Mouse (Mus musculus) ES-CJ7 (cell line): ENCODE measurements around the gene Ciapin1.

Experiments
- DNase-seq: peaks from one replicate; pipeline ENCODE4 v3.0.0; 2011; ENCODE audit warnings: low read depth, low spot score

The Ciapin1 gene

GRCm38 (mm10) chr8:94837662-94838574 is at the start of gene Ciapin1, which contains the start of gene Coq9:
TSS of gene Ciapin1 (minus strand) at chr8:94838358.
TSS of gene Coq9 (plus strand) at chr8:94838321.
- peak; percentile 98 for DNase-seq

- no peak for DNase-seq
Measured at GRCm38 (mm10) chr8:94880742-94881141, 42.6 kb upstream of the Ciapin1 start.

- DNase-seq, result peak; percentile 52
Measured at GRCm38 (mm10) chr8:94876820-94877219, 38.7 kb upstream of the Ciapin1 start.

- peak; percentile 85 for DNase-seq
Measured at GRCm38 (mm10) chr8:94876197-94876730, 38.1 kb upstream of the Ciapin1 start, which contains the start of gene Dok4. TSS of gene Dok4 (minus strand) at chr8:94876330.

DNA sequence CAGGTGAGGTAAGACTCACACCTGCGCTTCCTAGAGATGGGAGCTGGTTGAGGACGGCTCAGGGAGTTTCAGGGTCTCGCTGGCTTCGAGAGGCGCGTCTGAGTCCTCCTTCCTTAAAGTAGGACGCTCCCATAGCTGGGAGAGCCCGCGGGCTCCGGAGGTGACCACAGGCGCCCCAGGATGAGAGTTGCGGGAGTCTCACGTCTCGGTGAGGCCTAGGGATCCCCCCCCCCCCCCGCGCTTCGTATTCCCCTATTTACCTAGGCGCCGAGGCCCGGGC is 37.7 kb upstream of the Ciapin1 start:
- no peak for DNase-seq

- DNase-seq, result no peak
Measured at GRCm38 (mm10) chr8:94875096-94875870, 37.1 kb upstream of the Ciapin1 start.

GRCm38 (mm10) chr8:94874358-94874757 is 36.2 kb upstream of the Ciapin1 start:
- DNase-seq, result peak; percentile 86

- DNase-seq, result no peak
Measured at GRCm38 (mm10) chr8:94872576-94872975, 34.4 kb upstream of the Ciapin1 start.

GRCm38 (mm10) chr8:94872156-94872555 is 34.0 kb upstream of the Ciapin1 start:
- DNase-seq, result no peak

DNA sequence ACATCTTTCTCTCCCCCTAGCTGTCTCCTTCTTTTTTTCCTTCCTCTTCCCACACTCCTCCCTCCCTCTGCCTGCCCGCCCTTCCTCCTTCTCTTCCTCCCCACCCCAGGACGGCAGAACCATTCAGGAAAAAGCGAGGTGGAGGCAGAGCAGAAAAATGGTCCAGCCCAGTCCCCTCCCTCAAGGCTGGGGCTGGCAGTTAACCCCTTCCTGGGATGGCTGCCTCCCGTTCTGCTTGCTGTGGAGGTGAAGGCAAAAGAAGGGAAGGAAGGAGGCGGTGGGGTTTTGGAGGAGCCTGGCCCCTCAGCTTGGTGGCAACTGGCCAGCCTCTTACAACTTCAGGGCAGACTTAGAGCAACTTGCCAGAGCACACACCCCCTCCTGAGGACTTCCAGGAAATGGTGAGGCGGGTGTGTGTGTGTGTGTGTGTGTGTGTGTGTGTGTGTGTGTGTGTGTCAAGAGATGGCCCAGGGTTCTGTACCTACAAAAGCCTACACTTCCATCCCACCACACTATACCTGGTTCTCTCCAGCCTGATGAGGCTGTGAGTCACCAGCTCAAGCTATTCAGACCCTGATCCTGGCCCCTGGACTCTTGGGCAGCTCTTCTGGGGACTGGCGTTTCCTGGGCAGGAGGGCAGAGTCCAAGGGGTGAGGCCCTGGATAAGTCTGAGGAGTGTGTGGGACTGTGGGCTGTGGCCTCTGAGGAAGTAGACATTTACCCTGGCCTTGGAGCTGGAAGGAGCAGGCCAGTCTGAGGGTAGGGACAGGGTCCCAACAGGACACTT is 33.1 kb upstream of the Ciapin1 start:
- DNase-seq, result peak; percentile 63

GRCm38 (mm10) chr8:94870474-94871107 is 32.4 kb upstream of the Ciapin1 start:
- no peak for DNase-seq

- DNase-seq, result no peak
Measured at GRCm38 (mm10) chr8:94870003-94870402, 31.8 kb upstream of the Ciapin1 start.

- DNase-seq, result no peak
Measured at GRCm38 (mm10) chr8:94869146-94869545, 31.0 kb upstream of the Ciapin1 start.

DNA sequence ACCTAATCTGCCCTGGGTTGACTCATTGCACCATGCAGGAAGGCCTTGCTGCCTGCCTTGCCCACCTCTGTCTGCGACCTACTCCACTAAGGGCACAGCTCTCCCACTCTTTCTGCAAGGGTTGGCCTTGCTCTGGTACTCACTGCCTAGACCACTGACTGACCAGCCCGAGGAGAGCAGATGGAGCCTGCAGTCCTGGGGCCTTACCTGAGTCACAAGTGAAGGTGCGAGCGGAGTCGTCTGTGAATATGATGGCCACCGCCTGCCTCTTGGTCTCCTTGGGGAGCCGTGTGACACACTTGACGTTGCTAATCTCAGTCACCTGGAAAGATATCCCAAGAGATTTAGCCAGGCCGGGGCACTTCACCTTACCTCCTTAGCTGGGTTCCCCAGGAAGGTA is 28.8 kb upstream of the Ciapin1 start:
- no peak for DNase-seq

GRCm38 (mm10) chr8:94865292-94865691 is 27.1 kb upstream of the Ciapin1 start:
- no peak for DNase-seq

DNA sequence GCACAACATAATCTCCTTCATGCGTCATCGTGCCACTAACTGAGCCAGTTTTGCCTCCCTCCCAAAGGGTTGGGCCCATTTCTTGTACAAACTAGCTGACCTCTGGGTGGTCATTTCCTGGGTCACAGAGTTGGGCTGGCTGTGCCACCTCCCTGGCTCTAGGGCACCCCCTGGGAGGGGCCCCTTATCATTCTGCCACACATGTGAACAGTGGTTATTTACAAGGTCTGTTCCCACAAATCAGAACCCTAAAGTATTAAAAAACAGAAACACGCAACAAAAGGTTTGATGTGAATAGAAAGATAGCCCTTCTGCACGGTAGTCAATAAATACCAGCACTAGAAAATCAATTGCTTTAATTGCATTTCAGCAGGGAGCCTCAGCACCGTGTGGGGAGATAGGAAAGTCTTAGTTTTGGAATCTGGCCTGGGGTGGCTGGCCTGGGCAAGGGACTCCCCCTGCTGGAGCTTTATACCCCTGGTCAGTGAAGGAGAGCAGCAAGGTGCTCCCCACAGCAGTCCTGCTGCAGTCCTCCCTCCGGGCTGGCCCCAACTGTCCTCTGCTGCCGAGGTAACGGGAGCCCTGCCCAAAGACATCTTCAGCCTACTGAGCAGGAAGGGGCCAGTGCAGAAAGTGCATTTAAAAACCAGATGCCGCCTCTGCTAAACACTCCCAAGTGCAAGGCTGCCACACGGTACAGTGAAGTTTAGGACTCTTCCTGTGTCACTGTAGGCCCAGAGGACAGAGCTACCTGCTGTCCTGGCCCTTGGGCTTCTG is 25.9 kb upstream of the Ciapin1 start:
- no peak for DNase-seq

- DNase-seq, result peak; percentile 51
Measured at GRCm38 (mm10) chr8:94862487-94863220, 24.5 kb upstream of the Ciapin1 start.

GRCm38 (mm10) chr8:94861352-94861910 is 23.3 kb upstream of the Ciapin1 start:
- DNase-seq, result peak; percentile 77
